Comparison of ENCODE assay signal across 9 mouse cellular contexts in the genomic region with DNA sequence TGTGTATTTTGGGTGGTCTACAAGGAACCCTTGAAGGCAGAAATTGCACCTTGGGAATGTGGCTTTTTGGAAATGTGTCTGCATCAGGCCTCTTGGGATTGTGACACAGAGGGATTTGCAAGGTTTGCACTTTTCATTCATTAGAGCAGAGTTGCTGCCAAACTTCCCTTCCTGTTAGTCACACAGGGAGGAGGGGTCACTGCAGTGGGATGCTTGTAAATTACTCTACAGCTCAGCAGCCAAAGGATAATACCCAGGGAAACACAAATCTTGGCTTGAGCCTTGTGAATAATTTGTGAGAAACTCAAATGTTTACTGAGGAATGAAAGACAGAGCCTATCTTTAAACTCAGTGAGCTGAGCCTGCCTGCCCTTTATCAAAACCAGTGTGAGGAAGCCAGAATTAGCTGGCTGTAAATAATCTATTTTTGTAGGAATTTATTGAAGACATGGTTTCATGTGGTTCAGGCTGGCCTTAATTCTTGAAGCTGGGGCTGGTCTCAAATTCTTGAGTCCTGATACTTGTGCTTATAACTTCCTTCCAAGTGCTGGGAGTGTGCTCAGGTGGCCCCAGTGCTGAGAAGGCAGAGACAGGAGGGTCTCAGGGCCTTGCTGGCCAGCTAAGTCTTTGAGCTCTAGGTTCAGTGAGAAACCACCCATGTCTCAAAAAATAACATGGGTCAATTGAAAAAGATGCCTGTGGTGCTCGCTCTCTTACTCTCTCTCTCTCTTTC. TPM values are rescaled to one million over a fixed set of nuclear protein-coding genes. Genes with fewer than 3 reads are reported as not detected.
A peak's percentile ranks its signal among the peaks of the same experiment; 100 is the strongest.
DNase-seq lines count a peak whose midpoint lies in the region; ATAC-seq and TF ChIP-seq lines count a peak whose summit lies in the region.
"Had no signal": no experiment of that assay in that cellular context is flagged by ENCODE, and none has a peak within 500 bp of the region (broad histone marks: within the 10 kb centered on the region; RNA-seq: fewer than 3 reads in every experiment).

No protein-coding gene starts in this region.

- peaks cover 9% of the 10 kb centered on the region for H3K4me1 ChIP-seq in forebrain, embryonic 13.5 days
- H3K4me1 ChIP-seq in forebrain, embryonic 11.5 days (replicated peaks; ENCODE audit: control insufficient read depth, insufficient read depth, low read length): no peaks in the 10 kb centered on the region
- H3K4me1 ChIP-seq in ES-E14 (ENCODE audit: control insufficient read depth in 2 of 2, insufficient read depth in 2 of 2, low read length in 2 of 2, poor library complexity in 1 of 2): peaks cover 4% of the 10 kb centered on the region in 2 experiments; a peak in 3 of 4 replicates
- H3K4me1 ChIP-seq in kidney, embryonic 14.5 days (ENCODE audit: control insufficient read depth, insufficient read depth, low read length): no peaks in the 10 kb centered on the region
- H3K4me1 ChIP-seq in midbrain, embryonic 15.5 days: no peaks in the 10 kb centered on the region

- 90% methylated on average over 1 of the region's 1 CpGs for WGBS in forebrain, embryonic 13.5 days
- WGBS in forebrain, embryonic 11.5 days: 100% methylated on average over 1 of the region's 1 CpGs
- 100% methylated on average over 1 of the region's 1 CpGs for WGBS in kidney, embryonic 14.5 days
- WGBS in midbrain, embryonic 15.5 days: 82% methylated on average over 1 of the region's 1 CpGs

- no peak overlapping the region for H3K4me2 ChIP-seq in forebrain, embryonic 13.5 days
- H3K4me2 ChIP-seq in forebrain, embryonic 11.5 days (ENCODE audit: low read depth, low read length, severe bottlenecking): no peak overlapping the region
- H3K4me2 ChIP-seq in kidney, embryonic 14.5 days (replicated peaks; ENCODE audit: low read depth, low read length): no peak overlapping the region
- no peak overlapping the region for H3K4me2 ChIP-seq in midbrain, embryonic 15.5 days

- peak overlapping the region; percentile 49 for H3K27ac ChIP-seq in forebrain, embryonic 13.5 days
- H3K27ac ChIP-seq in forebrain, embryonic 11.5 days (ENCODE audit: low read depth, low read length): no peak overlapping the region
- H3K27ac ChIP-seq in ES-E14 (ENCODE audit: insufficient read depth, low read depth, low read length, poor library complexity, severe bottlenecking): no peak overlapping the region
- peak overlapping the region; percentile 78; the same call in 1 of the 2 replicates for H3K27ac ChIP-seq in kidney, embryonic 14.5 days (ENCODE audit: low read depth, low read length)
- 0 out of 2 replicates have a peak overlapping the region, but pooled peaks have one; percentile 31 for H3K27ac ChIP-seq in midbrain, embryonic 15.5 days
- H3K27ac ChIP-seq: macrophage had no signal

- no peaks in the 10 kb centered on the region for H3K9me3 ChIP-seq in forebrain, embryonic 13.5 days (replicated peaks)
- no peaks in the 10 kb centered on the region for H3K9me3 ChIP-seq in forebrain, embryonic 11.5 days (ENCODE audit: control insufficient read depth, low read length)
- no peaks in the 10 kb centered on the region for H3K9me3 ChIP-seq in ES-E14 (ENCODE audit: control insufficient read depth, insufficient read depth, low read depth, low read length)
- no peaks in the 10 kb centered on the region for H3K9me3 ChIP-seq in kidney, embryonic 14.5 days (ENCODE audit: control insufficient read depth, low read length)
- H3K9me3 ChIP-seq in midbrain, embryonic 15.5 days: no peaks in the 10 kb centered on the region

- H3K27me3 ChIP-seq in forebrain, embryonic 13.5 days: no peaks in the 10 kb centered on the region
- no peaks in the 10 kb centered on the region for H3K27me3 ChIP-seq in forebrain, embryonic 11.5 days (ENCODE audit: control insufficient read depth, insufficient read depth, low read length)
- H3K27me3 ChIP-seq in kidney, embryonic 14.5 days (ENCODE audit: control insufficient read depth, insufficient read depth, low read length): no peaks in the 10 kb centered on the region
- H3K27me3 ChIP-seq in midbrain, embryonic 15.5 days (replicated peaks): no peaks in the 10 kb centered on the region

- ATAC-seq in forebrain, embryonic 13.5 days: peak; percentile 78
- no peak; the same call in 1 of the 2 replicates for ATAC-seq in forebrain, embryonic 11.5 days (replicated peaks; ENCODE audit: low FRiP score)
- peak; percentile 90 for ATAC-seq in kidney, embryonic 14.5 days (ENCODE audit: low FRiP score, low TSS enrichment)
- ATAC-seq in midbrain, embryonic 15.5 days (replicated peaks): peak; percentile 78

- H3K9ac ChIP-seq in forebrain, embryonic 13.5 days: no peak overlapping the region
- no peak overlapping the region for H3K9ac ChIP-seq in forebrain, embryonic 11.5 days (ENCODE audit: low read length)
- H3K9ac ChIP-seq in ES-E14 (ENCODE audit: insufficient read depth, low read depth, low read length, poor library complexity, severe bottlenecking): no peak overlapping the region
- no peak overlapping the region for H3K9ac ChIP-seq in kidney, embryonic 14.5 days (ENCODE audit: low read depth, low read length)
- no peak overlapping the region for H3K9ac ChIP-seq in midbrain, embryonic 15.5 days

- no peaks in the 10 kb centered on the region for H3K36me3 ChIP-seq in forebrain, embryonic 13.5 days (ENCODE audit: poor library complexity, severe bottlenecking)
- no peaks in the 10 kb centered on the region for H3K36me3 ChIP-seq in forebrain, embryonic 11.5 days (ENCODE audit: control insufficient read depth, insufficient read depth, low read length)
- no peaks in the 10 kb centered on the region for H3K36me3 ChIP-seq in ES-E14 (ENCODE audit: control insufficient read depth, insufficient read depth, low read length, poor library complexity, severe bottlenecking)
- no peaks in the 10 kb centered on the region for H3K36me3 ChIP-seq in kidney, embryonic 14.5 days (ENCODE audit: control insufficient read depth, insufficient read depth, low read length)
- no peaks in the 10 kb centered on the region for H3K36me3 ChIP-seq in midbrain, embryonic 15.5 days (replicated peaks)

- no peak overlapping the region for H3K4me3 ChIP-seq in forebrain, embryonic 13.5 days
- no peak overlapping the region for H3K4me3 ChIP-seq in forebrain, embryonic 11.5 days (ENCODE audit: low read depth, low read length)
- no peak overlapping the region for H3K4me3 ChIP-seq in ES-E14 (ENCODE audit: insufficient read depth in 1 of 2, low read depth in 1 of 2, low read length in 2 of 2, poor library complexity in 1 of 2, severe bottlenecking in 1 of 2)
- H3K4me3 ChIP-seq in kidney, embryonic 14.5 days (ENCODE audit: low read length): no peak overlapping the region
- H3K4me3 ChIP-seq in midbrain, embryonic 15.5 days: no peak overlapping the region

- in situ Hi-C loops in ES-E14 (cut with MboI; ENCODE audit: low sequenced_read_pairs in 2 of 2, unreplicated experiment in 2 of 2): no loop called here

- DNase-seq in forebrain, embryonic 11.5 days (ENCODE audit: low spot score): no peak
- DNase-seq in ES-E14 (ENCODE audit: low read depth, low spot score): no peak
- peak; percentile 25 for DNase-seq in forelimb bud, embryonic 11.5 days (ENCODE audit: low read depth, low spot score)
- DNase-seq in cerebellum, postnatal 25 days: no peak
- DNase-seq in spleen, postnatal 4 days (ENCODE audit: low spot score in 2 of 2): no peak

TF ChIP-seq in ES-E14, 5 proteins besides CTCF, POLR2A, EP300 and RAD21:
- TF ChIP-seq HCFC1 (IDR thresholded peaks at IDR 0.05; ENCODE audit: borderline replicate concordance, insufficient read depth, low read length): no peak
- TF ChIP-seq MAFK (IDR thresholded peaks at IDR 0.05; ENCODE audit: insufficient read depth, low read depth, low read length): 0 out of 2 replicates have a peak, but pooled peaks have one; percentile 26
- no peak for TF ChIP-seq CHD2 (IDR thresholded peaks at IDR 0.05; ENCODE audit: low read depth, low read length)

RNA-seq across cellular contexts. Expression of a gene that starts 32.9 kb away (rescaled TPM):
- polyA plus RNA-seq in forebrain, embryonic 13.5 days (2015; fragmentation: Nextera tagmentation; extraction: Ambion mirVana): 10.8 TPM in 2 replicates
- 19.1 TPM in 2 replicates for polyA plus RNA-seq in forebrain, embryonic 11.5 days (2014; fragmentation: Nextera tagmentation; extraction: Ambion mirVana)
- total RNA-seq in ES-E14 (2012; rRNA removed): 55.1 and 70.9 TPM in 2 replicates
- polyA plus RNA-seq in kidney, embryonic 14.5 days (2014; fragmentation: Nextera tagmentation; extraction: Ambion mirVana): 13.1 and 26.5 TPM in 2 replicates
- polyA plus RNA-seq in midbrain, embryonic 15.5 days (2015; fragmentation: Nextera tagmentation; extraction: Ambion mirVana): 8.6 and 9.3 TPM in 2 replicates

Comparison
In these comparisons a context has a peak if more than half of its experiments do, and no peak if none do; other contexts are left out.
1. H3K27ac ChIP-seq: peak in forebrain, embryonic 13.5 days (single experiment), kidney, embryonic 14.5 days (single experiment) and midbrain, embryonic 15.5 days (single experiment); none in forebrain, embryonic 11.5 days (single experiment) and ES-E14 (single experiment).